ENCODE assay signal across 8 mouse cellular contexts in the genomic region with DNA sequence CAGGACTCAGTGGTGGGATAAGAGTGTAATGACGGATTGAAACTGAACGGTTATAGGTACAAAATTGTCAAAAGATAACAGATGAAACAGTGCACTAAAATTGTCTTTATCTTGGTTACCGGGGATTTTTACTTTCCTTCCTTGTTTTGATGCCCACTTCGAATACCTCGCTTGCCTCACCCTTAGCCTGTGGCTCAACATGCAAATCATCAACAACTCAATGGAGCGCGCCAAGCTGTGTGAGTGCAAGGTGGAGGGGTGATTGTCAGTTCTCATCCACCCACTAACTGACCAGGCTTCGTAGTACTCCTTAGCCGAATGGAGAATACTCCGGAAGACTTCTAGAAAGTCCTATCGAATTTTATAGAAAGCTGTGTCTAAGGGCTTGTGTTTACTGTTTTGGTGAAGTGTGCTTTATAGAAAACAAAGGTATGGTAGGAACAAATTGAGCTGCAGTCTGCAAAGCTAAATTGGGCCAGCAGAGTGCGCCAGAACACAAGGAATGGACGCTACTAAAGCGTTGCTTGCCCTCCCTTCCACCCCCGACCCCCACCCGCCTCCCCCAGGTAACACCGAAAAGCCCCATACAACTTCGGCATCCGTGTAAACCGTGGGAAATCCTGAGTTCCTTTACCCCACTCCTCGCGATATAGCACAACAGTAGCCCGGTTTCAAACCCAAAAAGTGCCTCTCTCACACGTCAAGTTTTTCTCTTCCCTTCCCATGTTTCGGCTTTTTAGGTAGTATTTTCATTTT.
A peak's percentile ranks its signal among the peaks of the same experiment; 100 is the strongest.
DNase-seq lines count a peak whose midpoint lies in the region; ATAC-seq and TF ChIP-seq lines count a peak whose summit lies in the region.

No protein-coding gene starts in this region.

- H3K4me3 ChIP-seq in heart, adult 2 months: peak overlapping the region; percentile 28
- H3K4me3 ChIP-seq in kidney, embryonic 14.5 days (ENCODE audit: low read length): peak overlapping the region; percentile 22
- no peak overlapping the region for H3K4me3 ChIP-seq in lung, adult 2 months (replicated peaks; ENCODE audit: extremely low read depth, low read depth, low read length)
- peak overlapping the region; percentile 16 for H3K4me3 ChIP-seq in neural tube, embryonic 15.5 days (replicated peaks)

- H3K27ac ChIP-seq in heart, adult 2 months: no peak overlapping the region
- no peak overlapping the region for H3K27ac ChIP-seq in kidney, embryonic 14.5 days (ENCODE audit: low read depth, low read length)
- H3K27ac ChIP-seq in neural tube, embryonic 15.5 days (replicated peaks): no peak overlapping the region

- peaks cover 5% of the 10 kb centered on the region for H3K4me1 ChIP-seq in heart, adult 2 months (ENCODE audit: control insufficient read depth, insufficient read depth, low read length)
- no peaks in the 10 kb centered on the region for H3K4me1 ChIP-seq in kidney, embryonic 14.5 days (ENCODE audit: control insufficient read depth, insufficient read depth, low read length)
- H3K4me1 ChIP-seq in lung, adult 2 months (ENCODE audit: control insufficient read depth, insufficient read depth, low read length): no peaks in the 10 kb centered on the region
- H3K4me1 ChIP-seq in neural tube, embryonic 15.5 days: peaks cover 3% of the 10 kb centered on the region; the same call in 1 of the 2 replicates

- H3K4me2 ChIP-seq in kidney, embryonic 14.5 days (replicated peaks; ENCODE audit: low read depth, low read length): peak overlapping the region; percentile 33
- peak overlapping the region; percentile 53 for H3K4me2 ChIP-seq in neural tube, embryonic 15.5 days

- no peaks in the 10 kb centered on the region for H3K79me2 ChIP-seq in heart, adult 2 months (replicated peaks; ENCODE audit: control insufficient read depth, insufficient read depth, low read length)

- no peak for TF ChIP-seq POLR2A in heart, adult 2 months (IDR thresholded peaks at IDR 0.05; ENCODE audit: insufficient read depth, low read depth, low read length)
- no peak for TF ChIP-seq POLR2A in lung, adult 2 months (IDR thresholded peaks at IDR 0.05; ENCODE audit: borderline replicate concordance, extremely low read depth, low read depth, low read length)

- WGBS in heart, adult 2 months: 21% methylated on average over 25 of the region's 25 CpGs
- 21% methylated on average over 25 of the region's 25 CpGs for WGBS in kidney, embryonic 14.5 days
- WGBS in lung, adult 2 months: 19% methylated on average over 25 of the region's 25 CpGs
- WGBS in neural tube, embryonic 15.5 days: 27% methylated on average over 25 of the region's 25 CpGs

- peak; percentile 95 for TF ChIP-seq CTCF in heart, adult 2 months (IDR thresholded peaks at IDR 0.05)
- TF ChIP-seq CTCF in lung, adult 2 months (IDR thresholded peaks at IDR 0.05; ENCODE audit: insufficient read depth, low read length): peak; percentile 75

- no peaks in the 10 kb centered on the region for H3K9me3 ChIP-seq in kidney, embryonic 14.5 days (ENCODE audit: control insufficient read depth, low read length)
- H3K9me3 ChIP-seq in neural tube, embryonic 15.5 days (replicated peaks): no peaks in the 10 kb centered on the region

- DNase-seq in urinary bladder, adult 18-20 months (ENCODE audit: low spot score in 2 of 2): peak; percentile 28 to 67
- DNase-seq in urinary bladder, postnatal 10 days (ENCODE audit: low spot score): no peak
- DNase-seq in embryo, embryonic 10.5 days (ENCODE audit: low spot score): peak; percentile 75
- DNase-seq in heart, adult 2 months: peak; percentile 62 to 80
- DNase-seq in lung, adult 2 months: peak; percentile 71
- peak; percentile 65 to 82 for DNase-seq in thymus, postnatal 10 days (ENCODE audit: low spot score in 2 of 2)

- 0 out of 2 replicates have a peak, but pooled peaks have one; percentile 35 for TF ChIP-seq EP300 in heart, adult 2 months (IDR thresholded peaks at IDR 0.05; ENCODE audit: insufficient read depth, low read depth, low read length)

- H3K27me3 ChIP-seq in heart, adult 2 months (ENCODE audit: control insufficient read depth, insufficient read depth, low read length): no peaks in the 10 kb centered on the region
- no peaks in the 10 kb centered on the region for H3K27me3 ChIP-seq in kidney, embryonic 14.5 days (ENCODE audit: control insufficient read depth, insufficient read depth, low read length)
- H3K27me3 ChIP-seq in neural tube, embryonic 15.5 days (replicated peaks): no peaks in the 10 kb centered on the region

- H3K36me3 ChIP-seq in heart, adult 2 months (ENCODE audit: control insufficient read depth, insufficient read depth, low read length): no peaks in the 10 kb centered on the region
- no peaks in the 10 kb centered on the region for H3K36me3 ChIP-seq in kidney, embryonic 14.5 days (ENCODE audit: control insufficient read depth, insufficient read depth, low read length)
- H3K36me3 ChIP-seq in neural tube, embryonic 15.5 days: no peaks in the 10 kb centered on the region

- ATAC-seq in kidney, embryonic 14.5 days (ENCODE audit: low FRiP score, low TSS enrichment): peak; percentile 69; the same call in 1 of the 2 replicates
- no peak for ATAC-seq in neural tube, embryonic 15.5 days (ENCODE audit: low FRiP score)

- H3K9ac ChIP-seq in heart, adult 2 months (ENCODE audit: low read depth, low read length): no peak overlapping the region
- H3K9ac ChIP-seq in kidney, embryonic 14.5 days (ENCODE audit: low read depth, low read length): no peak overlapping the region
- H3K9ac ChIP-seq in neural tube, embryonic 15.5 days (replicated peaks): no peak overlapping the region

- intact Hi-C loops in heart, adult 2 months (cut with DNase I): loop anchor here (1.0 to 10.0 kb wide), 7 partner anchors 86 to 714 kb away; a partner anchor contains a TSS
